Mouse (Mus musculus): ENCODE measurements around the gene Lysmd3. TPM values are rescaled to one million over a fixed set of nuclear protein-coding genes. Genes with fewer than 3 reads are reported as not detected.
"Not testable (repeated sequence)": the region's sequence is repeated elsewhere in the genome, so short reads cannot be mapped to it uniquely, and the experiment has no call there.

The Lysmd3 gene
- polyA plus RNA-seq, 1 experiment from 2014 or later, result 21.4 TPM

GRCm38 (mm10) chr13:81644047-81644565 is 13.4 kb upstream of the Lysmd3 start:
- no peaks in the 10 kb centered on the region for H3K36me3 ChIP-seq
- 0 out of 2 replicates have a peak, but pooled peaks cover 5% of the 10 kb centered on the region for H3K4me1 ChIP-seq
- H3K4me3 ChIP-seq (replicated peaks), result no peak overlapping the region
- H3K9me3 ChIP-seq (replicated peaks), result no peaks in the 10 kb centered on the region
- H3K27ac ChIP-seq, result no peak overlapping the region
- no peak overlapping the region for H3K9ac ChIP-seq
- H3K4me2 ChIP-seq, result no peak overlapping the region
- no peaks in the 10 kb centered on the region for H3K27me3 ChIP-seq
- WGBS, result 91% methylated on average over 11 of the region's 11 CpGs
- no peak for ATAC-seq (replicated peaks; ENCODE audit: low FRiP score)

- 83% methylated on average over 6 of the region's 6 CpGs for WGBS
- no peak overlapping the region for H3K9ac ChIP-seq
- no peaks in the 10 kb centered on the region for H3K27me3 ChIP-seq
- H3K36me3 ChIP-seq, result no peaks in the 10 kb centered on the region
- ATAC-seq (replicated peaks; ENCODE audit: low FRiP score), result no peak
- H3K9me3 ChIP-seq (replicated peaks), result no peaks in the 10 kb centered on the region
- 0 out of 2 replicates have a peak, but pooled peaks cover 2% of the 10 kb centered on the region for H3K4me1 ChIP-seq
- H3K4me3 ChIP-seq (replicated peaks), result no peak overlapping the region
- no peak overlapping the region for H3K27ac ChIP-seq
- H3K4me2 ChIP-seq, result no peak overlapping the region
Measured at GRCm38 (mm10) chr13:81646348-81646747, 11.1 kb upstream of the Lysmd3 start.

- not testable (repeated sequence) for H3K27me3 ChIP-seq; H3K9me3 ChIP-seq (replicated peaks); H3K4me1 ChIP-seq; ATAC-seq (replicated peaks; ENCODE audit: low FRiP score); H3K4me3 ChIP-seq (replicated peaks); H3K9ac ChIP-seq; H3K4me2 ChIP-seq; H3K27ac ChIP-seq; H3K36me3 ChIP-seq
- WGBS, result 68% methylated on average over 5 of the region's 6 CpGs
Measured at GRCm38 (mm10) chr13:81650382-81650781, 7.1 kb upstream of the Lysmd3 start.

- Histone ChIP-seq H3K4me2 (peak overlapping the region; percentile 63), H3K4me3 (replicated peaks) (no peak overlapping the region), H3K27ac (0 out of 2 replicates have a peak overlapping the region, but pooled peaks have one; percentile 37), H3K4me1 (peaks cover 14% of the 10 kb centered on the region), H3K36me3 (no peaks in the 10 kb centered on the region), H3K27me3 (no peaks in the 10 kb centered on the region), H3K9me3 (replicated peaks) (no peaks in the 10 kb centered on the region), H3K9ac (no peak overlapping the region)
- ATAC-seq (replicated peaks; ENCODE audit: low FRiP score), result no peak
- WGBS, result 31% methylated on average over 14 of the region's 14 CpGs
Measured at GRCm38 (mm10) chr13:81656091-81656850, 1.2 kb upstream of the Lysmd3 start.

- Histone ChIP-seq H3K4me3 (replicated peaks) (peak overlapping the region; percentile 90), H3K27me3 (no peaks in the 10 kb centered on the region), H3K4me1 (peaks cover 14% of the 10 kb centered on the region), H3K27ac (peak overlapping the region; percentile 93), H3K4me2 (peak overlapping the region; percentile 63), H3K36me3 (no peaks in the 10 kb centered on the region), H3K9me3 (replicated peaks) (no peaks in the 10 kb centered on the region), H3K9ac (peak overlapping the region; percentile 85; the same call in 1 of the 2 replicates)
- 25% methylated on average over 5 of the region's 5 CpGs for WGBS
- ATAC-seq (replicated peaks; ENCODE audit: low FRiP score), result no peak
Measured at GRCm38 (mm10) chr13:81657008-81657350, 484 bp upstream of the Lysmd3 start.

- 9% methylated on average over 21 of the region's 21 CpGs for WGBS
- no peaks in the 10 kb centered on the region for H3K27me3 ChIP-seq
- ATAC-seq (replicated peaks; ENCODE audit: low FRiP score), result peak; percentile 1; the same call in 1 of the 2 replicates
- peak overlapping the region; percentile 85 for H3K9ac ChIP-seq
- H3K4me3 ChIP-seq (replicated peaks), result peak overlapping the region; percentile 90
- no peaks in the 10 kb centered on the region for H3K36me3 ChIP-seq
- peak overlapping the region; percentile 63 for H3K4me2 ChIP-seq
- no peaks in the 10 kb centered on the region for H3K9me3 ChIP-seq (replicated peaks)
- H3K4me1 ChIP-seq, result peaks cover 14% of the 10 kb centered on the region
- peak overlapping the region; percentile 93 for H3K27ac ChIP-seq
Measured at GRCm38 (mm10) chr13:81658053-81658752, 740 bp downstream of the Lysmd3 start.

- H3K27me3 ChIP-seq, result no peaks in the 10 kb centered on the region
- no peaks in the 10 kb centered on the region for H3K9me3 ChIP-seq (replicated peaks)
- no peak overlapping the region for H3K4me2 ChIP-seq
- peaks cover 6% of the 10 kb centered on the region for H3K4me1 ChIP-seq
- ATAC-seq (replicated peaks; ENCODE audit: low FRiP score), result no peak; the same call in 1 of the 2 replicates
- H3K36me3 ChIP-seq, result peaks cover 37% of the 10 kb centered on the region
- WGBS, result 84% methylated on average over 12 of the region's 12 CpGs
- no peak overlapping the region for H3K9ac ChIP-seq
- no peak overlapping the region for H3K4me3 ChIP-seq (replicated peaks)
- H3K27ac ChIP-seq, result no peak overlapping the region
Measured at GRCm38 (mm10) chr13:81663566-81664330, 6.3 kb downstream of the Lysmd3 start.

GRCm38 (mm10) chr13:81664331-81664698 is 6.9 kb downstream of the Lysmd3 start:
- Histone ChIP-seq H3K9me3 (replicated peaks) (no peaks in the 10 kb centered on the region), H3K4me1 (0 out of 2 replicates have a peak, but pooled peaks cover 2% of the 10 kb centered on the region), H3K27ac (no peak overlapping the region), H3K4me2 (no peak overlapping the region), H3K4me3 (replicated peaks) (no peak overlapping the region), H3K9ac (no peak overlapping the region), H3K27me3 (no peaks in the 10 kb centered on the region), H3K36me3 (peaks cover 43% of the 10 kb centered on the region)
- no peak for ATAC-seq (replicated peaks; ENCODE audit: low FRiP score)
- WGBS, result 93% methylated on average over 5 of the region's 5 CpGs

GRCm38 (mm10) chr13:81667713-81668112 is 10.2 kb downstream of the Lysmd3 start:
- ATAC-seq (replicated peaks; ENCODE audit: low FRiP score), result no peak
- Histone ChIP-seq H3K27me3 (no peaks in the 10 kb centered on the region), H3K36me3 (peaks cover 53% of the 10 kb centered on the region), H3K9me3 (replicated peaks) (no peaks in the 10 kb centered on the region), H3K27ac (no peak overlapping the region), H3K4me3 (replicated peaks) (no peak overlapping the region), H3K9ac (no peak overlapping the region), H3K4me2 (no peak overlapping the region), H3K4me1 (no peaks in the 10 kb centered on the region)
- WGBS, result 92% methylated on average over 5 of the region's 5 CpGs

GRCm38 (mm10) chr13:81675333-81675732 is 17.9 kb downstream of the Lysmd3 start:
- H3K4me3 ChIP-seq (replicated peaks), result no peak overlapping the region
- H3K27me3 ChIP-seq, result no peaks in the 10 kb centered on the region
- H3K36me3 ChIP-seq, result peaks cover 44% of the 10 kb centered on the region
- no peak for ATAC-seq (replicated peaks; ENCODE audit: low FRiP score)
- H3K4me1 ChIP-seq, result no peaks in the 10 kb centered on the region
- H3K27ac ChIP-seq, result no peak overlapping the region
- no peak overlapping the region for H3K4me2 ChIP-seq
- H3K9me3 ChIP-seq (replicated peaks), result no peaks in the 10 kb centered on the region
- 79% methylated on average over 8 of the region's 8 CpGs for WGBS
- no peak overlapping the region for H3K9ac ChIP-seq

GRCm38 (mm10) chr13:81683107-81683506 is 25.6 kb downstream of the Lysmd3 start:
- Histone ChIP-seq H3K27me3 (no peaks in the 10 kb centered on the region), H3K9me3 (replicated peaks) (no peaks in the 10 kb centered on the region), H3K27ac (no peak overlapping the region), H3K4me1 (no peaks in the 10 kb centered on the region), H3K4me2 (no peak overlapping the region), H3K4me3 (replicated peaks) (no peak overlapping the region), H3K36me3 (peaks cover 11% of the 10 kb centered on the region; the same call in 1 of the 2 replicates), H3K9ac (no peak overlapping the region)
- 93% methylated on average over 3 of the region's 3 CpGs for WGBS
- no peak for ATAC-seq (replicated peaks; ENCODE audit: low FRiP score)

Data from kidney, embryonic 15.5 days (tissue).